Mouse (Mus musculus) hindbrain, embryonic 11.5 days (tissue): Measurements from ENCODE around the gene Inpp1. TPM values are rescaled to one million over a fixed set of nuclear protein-coding genes. Genes with fewer than 3 reads are reported as not detected.

Experiments used
- ATAC-seq: fragments of 200-750 bp; cut with Nextera tagmentation; 2 replicates; pipeline ENCODE4 v1.8.0; 2017; ENCODE audit warnings: mild to moderate bottlenecking, moderate TSS enrichment, moderate library complexity; ENCODE audit not compliant: low FRiP score
- DNase-seq: peaks from one replicate; pipeline ENCODE4 v3.0.0-alpha.2; 2015; ENCODE audit warnings: low spot score
- H3K27ac ChIP-seq: fragments of 300-500 bp; sonication (generic); 2 replicates; pipeline ENCODE4 v1.5.1; 2014; ENCODE audit warnings: mild to moderate bottlenecking, low read depth, low read length
- H3K27me3 ChIP-seq: fragments of 300-500 bp; sonication (generic); 2 replicates; pipeline ENCODE4 v1.6.1; 2014; ENCODE audit warnings: mild to moderate bottlenecking, low read length, moderate library complexity, mixed read lengths; ENCODE audit not compliant: control insufficient read depth, insufficient read depth
- H3K36me3 ChIP-seq: fragments of 300-500 bp; sonication (generic); 2 replicates; pipeline ENCODE4 v1.6.1; 2014; ENCODE audit warnings: mild to moderate bottlenecking, low read length, moderate library complexity, mixed read lengths; ENCODE audit not compliant: control insufficient read depth, insufficient read depth
- H3K4me1 ChIP-seq: fragments of 300-500 bp; sonication (generic); replicated peaks from 2 replicates; pipeline ENCODE4 v1.6.1; 2014; ENCODE audit warnings: low read length, mixed read lengths; ENCODE audit not compliant: control insufficient read depth, insufficient read depth
- H3K4me2 ChIP-seq: fragments of 300-500 bp; sonication (generic); replicated peaks from 2 replicates; pipeline ENCODE4 v1.6.1; 2014; ENCODE audit warnings: mild to moderate bottlenecking, low read depth, low read length
- H3K4me3 ChIP-seq: fragments of 300-500 bp; sonication (generic); 2 replicates; pipeline ENCODE4 v1.5.1; 2014; ENCODE audit warnings: low read depth, low read length
- H3K9ac ChIP-seq: fragments of 300-500 bp; sonication (generic); 2 replicates; pipeline ENCODE4 v1.6.1; 2014; ENCODE audit warnings: low read depth, low read length
- H3K9me3 ChIP-seq: fragments of 300-500 bp; sonication (generic); 2 replicates; pipeline ENCODE4 v1.6.1; 2016; ENCODE audit warnings: low read length; ENCODE audit not compliant: control insufficient read depth
- WGBS: fragments of 180-500 bp; shearing (Covaris S2); extraction: QIAGEN DNeasy Blood & Tissue Kit; methylation state at CpG from one replicate; pipeline ENCODE4 v1.1.7; 2014; 5-methylcytosine and 5-hydroxymethylcytosine counted together
- polyA plus RNA-seq: library from polyadenylated mRNA; unstranded; fragments of >200 nt; fragmentation: Nextera tagmentation; extraction: Ambion mirVana; gene quantifications from 2 replicates; pipeline ENCODE4 v1.2.1, GENCODE M21; 2014

Gene Inpp1
- polyA plus RNA-seq, 1 experiment from 2014 or later, result 12.9 TPM

DNA sequence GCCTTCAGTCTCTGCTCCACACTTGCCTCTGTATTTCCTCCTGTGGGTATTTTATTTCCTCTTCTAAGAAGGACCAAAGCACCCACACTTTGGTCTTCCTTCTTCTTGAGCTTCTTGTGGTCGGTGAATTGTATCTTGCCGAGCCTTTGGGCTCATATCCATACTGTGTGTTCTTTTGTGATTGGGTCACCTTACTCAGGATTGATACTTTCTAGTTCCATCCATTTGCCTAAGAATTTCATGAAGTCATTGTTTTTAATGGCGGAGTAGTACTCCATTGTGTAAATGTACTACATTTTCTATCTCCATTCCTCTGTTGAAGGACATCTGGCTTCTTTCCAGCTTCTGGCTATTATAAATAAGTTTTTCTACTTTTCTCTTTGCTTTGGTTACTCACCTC is 26.9 kb upstream of the Inpp1 start:
- Histone ChIP-seq H3K9me3 (no peaks in the 10 kb centered on the region), H3K4me1 (0 out of 2 replicates have a peak, but pooled peaks cover 2% of the 10 kb centered on the region), H3K36me3 (no peaks in the 10 kb centered on the region), H3K27ac (no peak overlapping the region), H3K4me3 (peak overlapping the region; percentile 55), H3K9ac (no peak overlapping the region), H3K4me2 (peak overlapping the region; percentile 46), H3K27me3 (no peaks in the 10 kb centered on the region)
- ATAC-seq (peak; percentile 58), DNase-seq (no peak)
- WGBS, result 37% methylated on average over 3 of the region's 3 CpGs

GRCm38 (mm10) chr1:52839099-52839498 is 21.6 kb upstream of the Inpp1 start:
- 95% methylated on average over 3 of the region's 3 CpGs for WGBS

GRCm38 (mm10) chr1:52817813-52818147 is 292 bp upstream of the Inpp1 start:
- 1% methylated on average over 7 of the region's 7 CpGs for WGBS
- peak overlapping the region; percentile 95 for H3K4me2 ChIP-seq
- H3K36me3 ChIP-seq, result no peaks in the 10 kb centered on the region
- no peaks in the 10 kb centered on the region for H3K27me3 ChIP-seq
- H3K4me1 ChIP-seq, result no peaks in the 10 kb centered on the region; the same call in 1 of the 2 replicates
- H3K9me3 ChIP-seq, result no peaks in the 10 kb centered on the region
- no peak overlapping the region for H3K27ac ChIP-seq
- peak overlapping the region; percentile 85 for H3K9ac ChIP-seq
- no peak for ATAC-seq
- peak overlapping the region; percentile 63 for H3K4me3 ChIP-seq
- DNase-seq, result no peak

More at GRCm38 (mm10) chr1:52839099-52839498, 21.6 kb upstream of the Inpp1 start:
- Histone ChIP-seq H3K4me3 (no peak overlapping the region), H3K36me3 (no peaks in the 10 kb centered on the region), H3K27ac (no peak overlapping the region), H3K4me1 (no peaks in the 10 kb centered on the region), H3K9me3 (no peaks in the 10 kb centered on the region), H3K9ac (no peak overlapping the region), H3K4me2 (no peak overlapping the region), H3K27me3 (no peaks in the 10 kb centered on the region)
- DNase-seq (no peak), ATAC-seq (no peak)

DNA sequence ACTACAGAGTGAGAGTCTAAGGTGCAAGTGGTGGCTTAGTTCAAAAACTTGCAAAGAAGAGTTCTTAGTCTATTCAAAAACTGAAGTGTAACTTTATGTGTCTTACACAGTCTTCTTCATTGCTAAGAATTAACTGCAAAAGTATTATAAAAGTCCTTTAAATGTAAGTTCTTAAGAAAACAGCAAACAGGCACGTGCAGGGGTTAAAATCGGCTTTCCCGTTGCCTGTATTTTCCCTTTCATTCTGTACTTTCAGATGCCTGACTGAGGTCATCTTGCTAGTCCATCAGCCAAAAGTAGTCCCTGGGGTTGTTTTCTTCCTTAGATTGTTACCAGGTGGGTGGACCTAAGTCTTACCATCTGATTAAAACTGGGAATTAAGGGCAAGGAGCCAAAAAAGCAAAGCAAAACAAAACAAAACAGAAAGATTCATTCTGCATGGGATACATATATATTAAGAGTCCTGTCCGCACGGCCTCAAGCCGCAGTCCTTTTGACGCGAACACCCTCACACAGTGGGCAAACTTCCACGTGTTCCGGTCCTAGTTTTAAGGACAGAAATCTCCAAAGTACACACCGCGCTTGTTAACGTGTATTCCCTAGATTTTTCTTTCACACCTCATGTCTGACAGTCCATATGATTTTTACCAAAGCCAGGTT is 1.1 kb downstream of the Inpp1 start:
- H3K27me3 ChIP-seq, result no peaks in the 10 kb centered on the region

GRCm38 (mm10) chr1:52808456-52808855 is 9.0 kb downstream of the Inpp1 start:
- 94% methylated on average over 6 of the region's 6 CpGs for WGBS
- Histone ChIP-seq H3K4me2 (no peak overlapping the region), H3K27me3 (no peaks in the 10 kb centered on the region), H3K27ac (no peak overlapping the region), H3K9me3 (no peaks in the 10 kb centered on the region), H3K4me1 (no peaks in the 10 kb centered on the region), H3K36me3 (no peaks in the 10 kb centered on the region), H3K4me3 (no peak overlapping the region), H3K9ac (no peak overlapping the region)
- ATAC-seq, result no peak
- DNase-seq, result no peak

More for the DNA sequence above, 1.1 kb downstream of the Inpp1 start:
- 65% methylated on average over 13 of the region's 13 CpGs for WGBS
- H3K36me3 ChIP-seq, result no peaks in the 10 kb centered on the region
- peak; percentile 10 for DNase-seq
- no peaks in the 10 kb centered on the region; the same call in 1 of the 2 replicates for H3K4me1 ChIP-seq
- peak; percentile 34; the same call in 1 of the 2 replicates for ATAC-seq
- no peak overlapping the region for H3K27ac ChIP-seq
- peak overlapping the region; percentile 95; the same call in 1 of the 2 replicates for H3K4me2 ChIP-seq
- H3K4me3 ChIP-seq, result peak overlapping the region; percentile 63; the same call in 1 of the 2 replicates
- H3K9ac ChIP-seq, result no peak overlapping the region
- no peaks in the 10 kb centered on the region for H3K9me3 ChIP-seq

GRCm38 (mm10) chr1:52805041-52805440 is 12.4 kb downstream of the Inpp1 start:
- Histone ChIP-seq H3K9me3 (no peaks in the 10 kb centered on the region), H3K4me2 (no peak overlapping the region), H3K27me3 (no peaks in the 10 kb centered on the region), H3K4me1 (no peaks in the 10 kb centered on the region), H3K27ac (no peak overlapping the region), H3K9ac (no peak overlapping the region), H3K4me3 (no peak overlapping the region), H3K36me3 (no peaks in the 10 kb centered on the region)
- DNase-seq (no peak), ATAC-seq (no peak)
- 59% methylated on average over 1 of the region's 1 CpGs for WGBS

DNA sequence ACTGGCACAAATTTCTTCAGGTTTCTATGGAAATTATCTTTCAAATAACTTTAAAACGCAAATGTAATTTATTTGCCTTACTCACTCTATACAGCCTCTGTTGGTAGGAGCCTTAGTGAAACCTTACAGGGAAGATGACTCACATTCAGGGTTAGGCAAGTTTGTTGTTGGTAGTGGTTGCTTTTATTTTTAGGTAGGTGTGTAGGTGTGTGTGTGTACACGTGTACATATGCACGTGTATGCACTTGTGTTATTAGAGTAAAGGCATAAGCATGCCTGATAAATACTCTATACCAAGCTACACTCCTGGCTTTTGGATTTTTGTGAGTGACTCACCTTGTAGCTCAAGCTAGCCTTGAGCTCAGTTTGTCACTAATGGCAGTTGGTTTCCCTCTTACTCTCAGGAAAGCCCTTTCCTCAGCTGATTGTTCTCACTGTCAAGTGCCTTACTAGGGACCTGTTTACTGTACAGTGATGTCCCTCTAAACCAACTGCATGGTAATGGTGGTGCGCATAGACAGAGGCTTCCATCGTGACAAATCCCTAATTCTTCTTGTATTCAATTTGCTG is 15.0 kb downstream of the Inpp1 start:
- Histone ChIP-seq H3K9ac (no peak overlapping the region), H3K4me1 (no peaks in the 10 kb centered on the region), H3K36me3 (no peaks in the 10 kb centered on the region), H3K9me3 (no peaks in the 10 kb centered on the region), H3K27me3 (no peaks in the 10 kb centered on the region), H3K4me2 (no peak overlapping the region), H3K4me3 (no peak overlapping the region), H3K27ac (no peak overlapping the region)
- DNase-seq (no peak), ATAC-seq (no peak)
- 89% methylated on average over 5 of the region's 5 CpGs for WGBS

DNA sequence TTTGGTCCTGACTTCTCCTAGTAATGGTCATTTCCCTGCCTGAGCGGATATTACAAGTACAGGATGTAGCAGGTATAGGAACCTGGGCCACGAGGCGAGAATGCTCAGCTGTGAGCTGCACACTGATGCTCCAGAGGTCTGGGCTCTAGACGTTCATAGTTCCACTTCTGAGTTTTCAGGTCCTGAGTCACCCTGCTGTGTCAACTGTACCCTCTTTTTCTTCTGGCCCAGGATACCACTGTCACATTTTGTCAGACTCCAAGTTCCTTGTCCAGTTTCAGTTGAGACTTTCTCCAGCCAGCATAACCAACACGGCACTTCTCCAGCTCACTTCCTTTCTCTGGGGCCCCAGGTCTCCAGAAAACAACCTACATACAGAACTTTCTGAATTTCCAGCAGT is 15.8 kb downstream of the Inpp1 start:
- DNase-seq (no peak), ATAC-seq (no peak)
- no peak overlapping the region for H3K9ac ChIP-seq
- no peak overlapping the region for H3K27ac ChIP-seq
- no peaks in the 10 kb centered on the region for H3K9me3 ChIP-seq
- WGBS, result 92% methylated on average over 5 of the region's 5 CpGs
- H3K36me3 ChIP-seq, result no peaks in the 10 kb centered on the region
- H3K4me2 ChIP-seq, result no peak overlapping the region
- H3K4me3 ChIP-seq, result no peak overlapping the region
- no peaks in the 10 kb centered on the region for H3K4me1 ChIP-seq
- H3K27me3 ChIP-seq, result no peaks in the 10 kb centered on the region

- DNase-seq (no peak), ATAC-seq (no peak)
- Histone ChIP-seq H3K27ac (no peak overlapping the region), H3K4me3 (no peak overlapping the region), H3K4me1 (no peaks in the 10 kb centered on the region), H3K4me2 (no peak overlapping the region), H3K9me3 (no peaks in the 10 kb centered on the region), H3K9ac (no peak overlapping the region), H3K36me3 (no peaks in the 10 kb centered on the region), H3K27me3 (no peaks in the 10 kb centered on the region)
- 73% methylated on average over 3 of the region's 3 CpGs for WGBS
Observed at GRCm38 (mm10) chr1:52800340-52800740, 17.1 kb downstream of the Inpp1 start.
